Mouse (Mus musculus) G1E (cell line): ENCODE results near the gene Sele.

Experiments used
- CTCF ChIP-seq: IDR thresholded peaks from 2 replicates; pipeline ENCODE4 v1.5.1; 2012; ENCODE audit warnings: low read depth, low read length, inconsistent platforms, mixed read lengths
- GATA1 ChIP-seq: IDR thresholded peaks from 2 replicates; pipeline ENCODE4 v1.6.1; 2012; ENCODE audit warnings: borderline replicate concordance, low read length, inconsistent platforms, mixed read lengths
- GATA2 ChIP-seq: IDR thresholded peaks from 2 replicates; pipeline ENCODE4 v1.6.1; 2012; ENCODE audit warnings: low read depth, low read length, inconsistent platforms, borderline replicate concordance
- POLR2AphosphoS5 ChIP-seq: IDR thresholded peaks from 2 replicates; pipeline ENCODE4 v1.6.1; 2012; ENCODE audit warnings: low read depth, low read length, inconsistent platforms; ENCODE audit not compliant: insufficient replicate concordance
- TAL1 ChIP-seq: conservative IDR thresholded peaks from 2 replicates; pipeline ENCODE4 v1.6.1; 2012; ENCODE audit warnings: low read depth, low read length, inconsistent platforms, mixed read lengths

DNA sequence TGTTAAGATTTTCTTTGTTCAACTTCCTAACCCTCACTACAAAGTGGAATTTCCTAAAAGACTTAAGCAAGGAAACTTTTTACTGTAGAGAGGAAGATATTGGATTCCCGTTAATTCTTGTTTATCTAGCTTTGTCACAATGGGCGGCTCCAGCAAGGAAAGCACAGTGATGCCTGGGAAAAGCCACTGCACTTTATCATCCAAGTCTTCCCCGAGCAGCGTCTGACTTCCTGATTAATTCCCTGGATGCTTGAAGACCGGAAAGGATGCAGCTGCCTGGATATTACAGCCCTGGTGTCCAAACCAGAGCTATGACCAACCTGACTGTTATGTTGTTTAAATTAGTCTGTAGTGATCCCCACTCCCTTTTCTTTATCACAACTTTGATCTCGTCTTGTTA, 48.7 kb downstream of the Sele start:
- TF ChIP-seq CTCF: no peak
- no peak for TF ChIP-seq GATA1
- TF ChIP-seq POLR2AphosphoS5: no peak
- no peak for TF ChIP-seq GATA2
- TF ChIP-seq TAL1: no peak
